Mouse (Mus musculus) bone marrow macrophage, adult 2 months (primary cell): ENCODE data around the gene Taar3. TPM values are rescaled to one million over a fixed set of nuclear protein-coding genes. Genes with fewer than 3 reads are reported as not detected.

Experiments used
- H3K27ac ChIP-seq: 2 replicates; pipeline ENCODE4 v1.5.1; 2012; ENCODE audit warnings: low read depth, low read length; ENCODE audit not compliant: insufficient read depth
- H3K4me1 ChIP-seq: 2 replicates; pipeline ENCODE4 v1.6.1; 2012; ENCODE audit warnings: low read length; ENCODE audit not compliant: control insufficient read depth, insufficient read depth
- H3K4me3 ChIP-seq: 2 replicates; pipeline ENCODE4 v1.5.1; 2012; ENCODE audit warnings: mild to moderate bottlenecking, low read length, moderate library complexity; ENCODE audit not compliant: insufficient read depth
- CTCF ChIP-seq: IDR thresholded peaks from 2 replicates; pipeline ENCODE4 v1.5.1; 2012; ENCODE audit warnings: low read depth, mild to moderate bottlenecking, low read length, moderate library complexity
- POLR2A ChIP-seq: IDR thresholded peaks from 2 replicates; pipeline ENCODE4 v1.6.1; 2012; ENCODE audit warnings: mild to moderate bottlenecking, low read depth, low read length, borderline replicate concordance
- polyA plus RNA-seq: library from polyadenylated mRNA; stranded (reverse); fragments of >200 nt; gene quantifications from 2 replicates; pipeline ENCODE4 v1.2.4, GENCODE M21; 2012; ENCODE audit not compliant: missing spikeins, insufficient read depth, insufficient read length

Gene Taar3
- polyA plus RNA-seq, 1 experiment = not detected

DNA sequence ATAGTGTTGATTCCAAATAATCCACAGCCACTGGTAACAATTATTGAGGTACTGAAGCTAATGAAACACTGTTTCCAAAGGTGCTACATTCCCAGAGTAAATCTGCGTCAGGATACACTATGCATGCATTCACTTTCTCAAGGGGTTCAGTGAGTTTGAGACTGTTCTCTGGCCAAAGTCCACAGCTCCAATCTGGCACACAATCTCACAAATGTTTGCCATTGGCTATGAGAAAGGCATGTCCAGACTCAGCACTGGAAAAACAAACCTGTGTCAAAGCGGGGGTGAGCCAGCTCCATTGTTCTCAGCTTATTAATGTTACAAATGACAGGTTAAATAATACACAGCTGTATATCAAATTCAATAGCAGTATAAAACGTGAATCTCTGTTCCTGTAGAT lies 9.7 kb downstream of the Taar3 start:
- TF ChIP-seq CTCF (no peak), POLR2A (no peak)
- no peak overlapping the region for H3K4me3 ChIP-seq
- H3K27ac ChIP-seq = no peak overlapping the region
- H3K4me1 ChIP-seq = peaks cover 2% of the 10 kb centered on the region; the same call in 1 of the 2 replicates

DNA sequence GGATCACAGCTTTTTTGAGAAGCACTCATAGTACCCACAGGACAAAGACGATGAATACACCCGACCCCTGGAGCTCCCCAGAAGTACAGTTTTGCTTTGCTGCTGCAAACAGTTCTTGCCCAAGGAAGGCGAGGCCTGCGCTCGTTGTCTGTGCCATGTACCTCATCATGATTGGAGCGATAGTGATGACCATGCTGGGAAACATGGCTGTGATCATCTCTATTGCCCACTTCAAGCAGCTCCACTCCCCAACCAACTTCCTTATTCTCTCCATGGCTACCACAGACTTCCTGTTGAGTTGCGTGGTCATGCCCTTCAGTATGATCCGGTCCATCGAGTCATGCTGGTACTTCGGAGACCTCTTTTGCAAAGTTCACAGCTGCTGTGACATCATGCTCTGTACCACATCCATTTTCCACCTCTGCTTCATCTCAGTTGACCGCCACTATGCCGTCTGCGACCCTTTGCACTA lies 11.1 kb downstream of the Taar3 start, which contains the start of gene Taar4:
TSS of gene Taar4 (plus strand) at position 51 of the 472 bp plus-strand sequence.
- H3K4me3 ChIP-seq = no peak within 1 kb of the TSS
- no peak within 1 kb of the TSS for H3K27ac ChIP-seq
- H3K4me1 ChIP-seq = peaks cover 2% of the 10 kb centered on the region; the same call in 1 of the 2 replicates
- TF ChIP-seq POLR2A = no peak
- TF ChIP-seq CTCF = no peak

DNA sequence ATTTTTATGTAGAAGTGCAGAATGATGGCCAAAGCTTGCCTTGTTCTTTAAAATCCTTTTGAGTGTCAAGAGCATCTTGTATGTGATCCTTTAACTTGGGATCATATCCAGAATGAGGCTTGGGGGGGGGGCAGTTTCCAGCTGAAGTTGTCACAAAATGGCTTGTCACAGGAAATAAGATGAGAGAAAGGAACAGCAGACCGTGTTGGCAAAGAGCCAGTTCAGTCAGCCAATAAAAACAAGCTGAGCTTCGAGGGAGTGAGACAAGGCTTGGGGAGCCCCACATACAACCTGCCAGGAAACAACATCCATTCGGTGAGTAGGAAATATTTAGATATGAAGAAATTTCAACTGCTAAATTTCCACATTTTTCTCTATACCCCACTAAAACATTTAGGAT lies 14.1 kb downstream of the Taar3 start:
- TF ChIP-seq POLR2A (no peak), CTCF (no peak)
- Histone ChIP-seq H3K27ac (no peak overlapping the region), H3K4me1 (peaks cover 2% of the 10 kb centered on the region; the same call in 1 of the 2 replicates), H3K4me3 (no peak overlapping the region)

DNA sequence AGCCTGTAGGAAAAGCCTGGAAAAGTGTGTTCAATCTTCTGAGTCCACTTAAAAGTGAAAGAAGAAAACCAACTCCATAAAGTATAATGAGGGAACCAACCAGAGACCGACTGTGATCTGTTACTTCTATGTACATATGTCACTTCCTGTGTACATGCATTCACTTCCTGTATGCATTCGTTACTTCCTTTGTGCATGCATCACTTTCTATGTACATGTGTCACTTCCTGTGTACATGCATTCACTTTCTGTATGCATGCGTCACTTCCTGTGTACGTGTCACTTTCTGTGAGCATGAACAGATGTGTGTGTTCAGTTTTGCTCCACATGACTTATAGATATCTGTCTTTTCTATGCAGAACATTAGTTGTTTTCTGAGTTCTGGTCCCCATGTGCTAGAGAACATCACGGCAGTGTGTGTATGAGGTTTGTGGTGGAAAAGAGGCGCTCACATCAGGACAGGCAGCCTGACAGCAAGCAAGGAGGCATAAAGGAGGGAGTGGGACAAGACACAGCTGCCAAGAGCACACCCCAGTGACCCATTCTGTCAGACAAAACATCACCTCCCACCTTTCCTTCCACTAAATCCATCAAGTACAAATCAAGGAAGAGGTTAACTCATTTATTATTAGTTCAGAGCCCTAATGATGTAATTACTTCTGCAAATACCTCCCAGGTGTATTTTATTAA lies 15.7 kb downstream of the Taar3 start:
- TF ChIP-seq POLR2A (no peak), CTCF (no peak)
- H3K4me1 ChIP-seq = peaks cover 2% of the 10 kb centered on the region; the same call in 1 of the 2 replicates
- H3K4me3 ChIP-seq = no peak overlapping the region
- H3K27ac ChIP-seq = no peak overlapping the region

DNA sequence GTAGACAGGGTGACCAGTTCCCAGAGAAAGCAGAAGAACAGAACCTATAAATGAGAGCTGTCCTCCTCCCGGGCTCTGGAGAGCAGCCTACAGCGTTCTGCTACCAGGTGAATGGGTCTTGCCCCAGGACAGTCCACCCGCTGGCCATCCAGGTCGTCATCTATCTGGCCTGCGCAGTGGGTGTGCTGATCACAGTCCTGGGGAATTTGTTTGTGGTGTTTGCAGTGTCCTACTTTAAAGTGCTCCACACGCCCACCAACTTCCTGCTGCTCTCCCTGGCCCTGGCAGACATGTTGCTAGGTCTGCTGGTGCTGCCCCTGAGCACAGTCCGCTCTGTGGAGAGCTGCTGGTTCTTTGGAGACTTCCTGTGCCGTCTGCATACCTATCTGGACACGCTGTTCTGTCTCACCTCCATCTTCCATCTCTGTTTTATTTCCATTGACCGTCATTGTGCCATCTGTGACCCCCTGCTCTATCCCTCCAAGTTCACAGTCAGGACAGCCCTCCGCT lies 21.4 kb downstream of the Taar3 start, which contains the start of gene Taar5:
TSS of gene Taar5 (plus strand) at position 51 of the 510 bp plus-strand sequence.
- TF ChIP-seq POLR2A = no peak
- no peak for TF ChIP-seq CTCF
- H3K27ac ChIP-seq = no peak within 1 kb of the TSS
- no peak within 1 kb of the TSS for H3K4me3 ChIP-seq
- H3K4me1 ChIP-seq = no peaks in the 10 kb centered on the region

DNA sequence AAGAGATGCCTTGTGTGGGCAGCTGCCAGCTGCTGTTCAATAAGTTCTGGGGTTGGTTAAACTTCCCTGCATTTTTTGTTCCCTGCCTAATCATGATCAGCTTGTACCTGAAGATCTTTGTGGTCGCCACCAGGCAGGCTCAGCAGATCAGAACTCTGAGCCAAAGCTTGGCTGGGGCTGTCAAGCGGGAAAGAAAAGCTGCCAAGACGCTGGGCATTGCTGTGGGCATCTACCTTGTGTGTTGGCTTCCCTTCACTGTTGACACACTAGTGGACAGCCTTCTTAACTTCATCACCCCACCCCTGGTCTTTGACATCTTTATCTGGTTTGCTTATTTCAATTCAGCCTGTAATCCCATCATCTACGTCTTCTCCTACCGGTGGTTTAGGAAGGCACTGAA lies 21.9 kb downstream of the Taar3 start:
- TF ChIP-seq POLR2A = no peak
- TF ChIP-seq CTCF = no peak
- no peak overlapping the region for H3K4me3 ChIP-seq
- H3K4me1 ChIP-seq = no peaks in the 10 kb centered on the region
- H3K27ac ChIP-seq = no peak overlapping the region

DNA sequence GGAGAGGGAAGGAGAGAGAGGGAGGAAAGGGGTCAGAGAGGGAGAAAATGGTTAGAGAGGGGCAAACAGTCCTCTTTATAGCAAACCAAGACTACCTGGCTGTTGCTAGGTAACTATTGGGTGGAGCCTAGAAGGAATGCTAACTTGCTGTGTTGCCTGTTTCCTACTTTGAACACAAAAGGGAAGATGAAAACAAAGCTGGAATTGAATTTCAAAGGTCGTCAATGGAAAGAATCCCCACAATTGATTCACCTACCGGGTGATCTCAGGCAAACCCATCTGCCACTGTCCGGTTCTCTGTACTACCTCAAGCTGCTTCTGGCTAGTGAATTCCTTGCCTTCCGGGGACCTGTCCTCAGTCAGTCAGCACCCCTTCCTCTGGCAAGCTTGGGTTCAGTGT lies 28.6 kb downstream of the Taar3 start:
- no peak overlapping the region for H3K27ac ChIP-seq
- H3K4me1 ChIP-seq = peaks cover 3% of the 10 kb centered on the region; the same call in 1 of the 2 replicates
- TF ChIP-seq CTCF (no peak), POLR2A (no peak)
- no peak overlapping the region for H3K4me3 ChIP-seq

DNA sequence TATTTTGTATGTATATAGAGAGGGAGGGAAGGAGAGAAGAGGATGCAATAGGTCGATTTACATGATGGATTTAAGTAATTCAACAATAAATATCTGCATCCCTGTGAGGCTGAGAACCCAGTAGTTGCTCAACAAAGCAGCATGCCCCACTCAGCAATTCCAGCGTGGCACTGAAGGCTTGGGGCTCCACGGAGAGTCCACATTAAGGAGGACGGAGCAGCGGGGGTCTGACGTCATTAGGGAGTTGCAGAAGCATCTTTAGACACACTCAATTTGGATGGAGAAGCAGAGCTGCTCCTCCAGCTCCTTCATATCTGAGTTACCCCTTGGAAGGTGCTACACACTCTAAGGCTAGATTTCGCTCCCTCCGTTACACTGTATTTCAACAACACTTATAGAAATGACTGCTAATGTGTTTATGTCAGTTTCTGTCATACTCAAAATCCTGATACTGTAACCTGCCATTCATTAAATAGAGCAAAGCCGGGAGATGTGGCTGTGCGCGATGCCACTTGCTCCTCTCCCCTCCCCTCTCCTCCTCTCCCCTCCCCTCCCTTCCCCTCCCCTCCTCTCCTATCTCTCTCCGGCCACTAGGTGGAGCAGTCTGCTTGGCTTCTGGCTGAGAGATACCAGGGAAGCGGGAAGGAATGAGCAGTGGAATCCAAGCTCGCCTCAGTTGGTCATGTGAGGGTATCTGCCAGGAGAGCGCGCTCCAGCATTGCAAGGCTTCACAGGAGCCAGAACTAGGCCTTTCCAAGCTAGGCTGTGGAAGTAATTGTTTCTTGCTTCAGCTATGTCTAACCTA lies 29.7 kb downstream of the Taar3 start:
- Histone ChIP-seq H3K4me1 (peaks cover 5% of the 10 kb centered on the region; the same call in 1 of the 2 replicates), H3K27ac (no peak overlapping the region), H3K4me3 (no peak overlapping the region)
- TF ChIP-seq CTCF = peak; percentile 81
- TF ChIP-seq POLR2A = no peak

DNA sequence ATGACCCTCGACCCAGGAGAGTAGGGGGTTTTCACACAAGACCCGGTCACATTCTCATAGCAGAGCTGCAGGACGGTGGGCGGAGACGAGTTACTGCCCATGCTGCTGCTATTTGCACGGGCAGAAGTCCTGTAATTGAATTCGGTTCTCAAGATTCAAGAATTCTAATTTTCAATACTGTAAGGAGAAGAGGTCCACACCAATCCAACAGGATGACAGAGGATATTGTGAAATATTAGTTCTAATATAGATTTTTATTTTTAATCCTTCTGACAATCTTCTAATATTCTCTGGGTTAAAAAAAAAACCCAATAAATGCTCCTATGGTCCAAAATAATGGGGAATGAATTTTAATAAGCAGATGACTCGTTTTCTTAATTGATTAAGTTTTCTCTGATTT lies 36.2 kb downstream of the Taar3 start, which contains the start of gene Taar6:
TSS of gene Taar6 (minus strand) at position 101 of the 400 bp plus-strand sequence.
- Histone ChIP-seq H3K4me1 (peaks cover 2% of the 10 kb centered on the region; the same call in 1 of the 2 replicates), H3K4me3 (no peak within 1 kb of the TSS), H3K27ac (no peak within 1 kb of the TSS)
- no peak for TF ChIP-seq CTCF
- no peak for TF ChIP-seq POLR2A

DNA sequence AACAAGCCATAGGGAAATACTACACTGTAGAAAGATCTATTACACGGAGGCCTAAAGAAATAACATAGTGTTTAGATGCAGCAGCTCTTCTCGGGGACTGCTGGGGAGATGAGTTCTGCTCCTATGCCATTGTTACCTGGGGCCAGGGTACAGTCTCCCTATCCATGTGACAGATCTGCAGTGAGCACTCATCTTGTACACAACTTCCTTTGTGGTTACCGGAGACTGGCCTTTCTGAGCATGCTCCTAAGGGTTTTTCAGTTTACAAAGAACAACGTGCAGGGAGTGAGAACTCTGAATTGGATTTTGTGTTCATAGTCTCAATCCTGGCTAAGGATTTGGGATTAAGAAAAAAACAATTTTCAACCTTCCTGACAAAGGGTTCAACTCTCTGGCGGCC lies 37.1 kb downstream of the Taar3 start:
- H3K27ac ChIP-seq = no peak overlapping the region
- TF ChIP-seq POLR2A (no peak), CTCF (no peak)
- peaks cover 2% of the 10 kb centered on the region; the same call in 1 of the 2 replicates for H3K4me1 ChIP-seq
- H3K4me3 ChIP-seq = no peak overlapping the region
